Mouse (Mus musculus): ENCODE results near the gene Lrsam1.

GRCm38 (mm10) chr2:32907442-32907841, 54.0 kb downstream of the Lrsam1 start:
- no peak for TF ChIP-seq EP300 (optimal IDR thresholded peaks at IDR 0.05)
- TF ChIP-seq CTCF (IDR thresholded peaks at IDR 0.05; ENCODE audit: low read depth) = no peak
